Mouse (Mus musculus): Measurements from ENCODE around the gene Slc26a10.
"Not testable (repeated sequence)": the region's sequence is repeated elsewhere in the genome, so short reads cannot be mapped to it uniquely, and the experiment has no call there.

The Slc26a10 gene

GRCm38 (mm10) chr10:127198492-127198891 is 18.0 kb upstream of the Slc26a10 start:
- DNase-seq (ENCODE audit: extremely low spot score) = no peak

- DNase-seq (ENCODE audit: extremely low spot score) = no peak
These were observed 17.2 kb upstream of the Slc26a10 start for GRCm38 (mm10) chr10:127197505-127198110.

DNA sequence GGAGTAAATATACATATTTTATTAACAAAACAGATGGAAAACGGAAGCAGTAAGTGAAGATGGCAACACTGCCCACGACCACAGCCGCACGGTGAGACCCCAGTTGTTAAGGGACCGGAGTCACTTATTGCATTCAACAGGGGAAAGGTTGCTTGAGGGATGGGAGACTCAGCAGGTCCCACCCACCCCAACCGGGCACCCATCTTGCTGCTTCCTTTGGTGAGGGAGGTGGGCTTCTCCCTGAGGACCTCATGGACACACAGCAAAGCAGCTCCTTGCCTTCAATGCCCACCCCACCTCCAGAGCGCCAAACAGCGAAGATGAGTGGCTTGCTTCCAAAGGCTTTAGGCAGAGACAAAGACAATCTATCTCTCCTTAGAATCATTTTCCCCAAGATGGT is 16.7 kb upstream of the Slc26a10 start:
- no peak for DNase-seq (ENCODE audit: extremely low spot score)

- DNase-seq (ENCODE audit: extremely low spot score) = peak; percentile 73
These were observed 15.9 kb upstream of the Slc26a10 start for GRCm38 (mm10) chr10:127196392-127196791.

DNA sequence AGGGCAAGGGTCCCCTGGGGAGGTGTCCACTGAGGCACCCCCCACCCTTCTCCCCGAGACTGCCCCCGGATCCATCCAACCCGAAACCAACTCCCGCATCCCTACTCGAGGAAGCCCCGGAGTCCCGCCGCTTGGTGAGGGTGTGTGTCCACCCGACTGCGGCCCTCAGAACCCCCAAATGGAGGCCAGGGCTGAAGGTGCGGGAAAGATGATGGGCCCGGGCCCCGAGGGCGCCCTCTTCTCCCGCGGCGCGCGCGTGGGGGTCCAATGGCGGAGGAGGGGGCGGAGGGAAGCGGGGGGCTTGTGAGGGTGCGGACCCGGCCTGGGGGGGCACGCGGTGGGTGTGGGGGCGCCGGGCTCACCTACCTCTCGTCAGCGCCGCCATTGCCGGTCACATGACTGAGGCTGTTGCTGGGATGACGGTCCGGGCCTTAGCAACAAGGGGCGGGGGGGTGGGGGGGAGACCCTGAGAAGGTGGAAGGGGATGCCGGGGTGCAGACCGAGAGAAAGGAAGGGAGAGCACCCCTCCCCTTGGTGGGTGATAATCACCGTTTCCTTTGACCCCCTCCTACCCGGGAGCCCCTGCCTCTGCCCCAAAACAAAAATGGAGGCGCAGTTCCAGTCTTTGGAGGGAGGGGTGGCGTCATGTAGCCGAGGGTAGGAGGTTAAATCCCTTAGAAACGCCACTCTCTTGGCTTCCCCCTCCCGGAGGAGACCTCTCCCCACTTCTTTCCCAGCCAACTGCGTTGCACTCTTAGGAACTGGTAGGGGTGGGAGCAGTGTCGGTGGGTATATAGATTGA is 15.1 kb upstream of the Slc26a10 start, which contains the start of gene Dtx3:
Gene Dtx3, minus strand, starts transcription at position 401 of the 802 bp plus-strand sequence.
- peak; percentile 72 for DNase-seq (ENCODE audit: extremely low spot score)

- peak; percentile 65 for DNase-seq (ENCODE audit: extremely low spot score)
These were observed 14.2 kb upstream of the Slc26a10 start for GRCm38 (mm10) chr10:127194428-127195327.

- no peak for DNase-seq (ENCODE audit: extremely low spot score)
These were observed 12.6 kb upstream of the Slc26a10 start for GRCm38 (mm10) chr10:127193011-127193410.

- not testable (repeated sequence) for DNase-seq (ENCODE audit: extremely low spot score)
These were observed 11.5 kb upstream of the Slc26a10 start for GRCm38 (mm10) chr10:127192057-127192328.

GRCm38 (mm10) chr10:127191191-127192056 is 11.0 kb upstream of the Slc26a10 start:
- DNase-seq (ENCODE audit: extremely low spot score) = no peak

DNA sequence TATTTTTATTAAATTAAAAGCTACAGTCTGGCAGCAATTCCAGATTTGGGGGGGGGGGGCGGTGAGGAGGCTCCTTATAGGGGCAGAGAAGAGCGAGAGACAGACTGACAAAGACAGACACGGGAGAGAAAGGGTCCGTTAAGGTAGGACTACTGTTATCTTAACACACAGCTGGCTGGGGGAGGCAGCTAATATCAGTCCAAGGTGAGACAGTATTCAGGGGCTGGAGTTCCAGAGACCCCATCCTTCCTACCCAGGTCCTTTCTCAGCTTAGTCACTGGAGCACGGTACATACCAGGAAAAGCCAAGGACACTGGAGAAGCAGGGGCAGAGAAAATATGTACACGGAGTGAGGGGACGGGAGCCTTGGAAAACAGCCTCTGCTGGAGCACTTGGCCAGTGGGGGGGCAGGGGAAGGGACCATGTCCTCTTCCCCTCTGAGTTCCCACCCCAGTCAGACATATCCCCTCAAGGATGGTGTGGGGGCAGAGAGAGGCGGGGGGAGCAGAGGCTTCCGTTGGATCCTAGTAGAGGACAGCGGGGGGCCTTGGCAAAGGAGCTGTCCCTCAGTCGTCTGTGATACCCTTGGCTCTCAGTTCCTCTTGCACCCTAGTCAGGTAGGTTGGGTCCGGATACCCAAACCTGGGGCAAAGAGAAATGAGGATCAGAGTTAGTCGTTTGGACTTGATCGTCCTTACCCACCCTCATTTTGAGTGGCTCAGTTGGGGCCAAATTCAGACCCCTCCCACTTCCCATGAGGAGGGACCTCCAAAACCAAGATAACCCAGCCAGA is 10.1 kb upstream of the Slc26a10 start:
- no peak for DNase-seq (ENCODE audit: extremely low spot score)

DNA sequence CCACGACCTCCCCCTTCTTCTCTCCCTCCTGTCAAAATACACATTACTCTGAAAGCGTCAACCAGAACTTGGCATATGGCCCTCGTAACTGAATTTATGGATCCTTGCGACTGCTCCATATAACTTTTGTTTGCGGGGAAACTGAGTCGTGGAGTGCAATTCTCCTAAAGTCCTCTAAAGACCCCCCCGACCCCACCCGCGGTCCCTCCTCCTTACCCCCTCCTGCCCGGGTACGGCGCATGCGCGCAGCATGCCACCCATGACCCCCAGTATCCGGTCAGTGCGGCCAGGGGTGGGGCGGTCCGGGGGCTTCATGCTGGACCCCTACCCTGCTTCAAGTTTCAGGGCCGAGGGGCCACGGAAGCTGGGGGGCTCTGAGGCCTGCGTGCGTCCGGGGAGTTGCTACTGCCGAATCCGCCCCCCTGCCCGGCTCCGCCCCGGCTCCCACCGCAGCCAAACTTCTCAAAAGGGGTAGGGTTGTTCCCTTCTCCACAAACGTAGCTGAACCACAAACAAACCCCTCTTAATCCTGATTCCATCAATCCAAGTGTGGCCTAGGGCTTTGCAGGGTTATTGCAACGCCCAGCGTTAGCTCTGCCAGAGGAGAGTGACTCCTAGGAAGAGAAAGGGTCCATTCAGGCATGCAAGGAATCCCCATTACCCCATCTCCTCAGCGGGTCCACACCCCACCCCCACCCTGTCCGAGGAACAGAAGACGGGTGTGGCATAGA is 9.4 kb upstream of the Slc26a10 start, which contains the start of gene Arhgef25:
Gene Arhgef25, minus strand, starts transcription at position 433 of the 731 bp plus-strand sequence.
- peak; percentile 85 for DNase-seq (ENCODE audit: extremely low spot score)

DNA sequence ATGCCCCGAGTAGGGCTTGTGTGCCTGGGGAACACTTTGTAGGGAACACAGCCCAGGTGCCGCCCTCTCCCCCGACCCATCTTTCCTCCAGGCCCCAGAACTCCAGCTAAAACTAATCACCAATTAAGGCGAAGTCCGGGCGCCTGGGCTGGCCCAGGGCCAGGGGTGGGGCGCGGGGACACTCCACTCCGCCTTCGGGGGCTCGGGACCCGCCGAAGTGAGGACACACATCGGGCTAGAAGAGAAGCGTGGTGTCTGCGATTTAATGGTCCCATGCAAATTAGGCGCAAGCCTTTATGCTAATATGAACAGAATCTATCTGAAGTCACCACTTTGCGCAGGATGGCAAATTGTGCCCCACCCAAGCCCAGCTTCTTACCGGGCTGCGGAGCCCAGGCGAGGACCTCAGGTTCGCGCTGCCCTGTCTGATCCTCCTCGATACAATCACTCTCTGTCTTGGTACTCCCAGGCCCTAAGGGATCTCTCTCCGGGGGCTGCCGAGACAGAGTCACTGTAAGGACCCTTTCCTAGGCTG is 8.7 kb upstream of the Slc26a10 start:
- DNase-seq (ENCODE audit: extremely low spot score) = no peak

DNA sequence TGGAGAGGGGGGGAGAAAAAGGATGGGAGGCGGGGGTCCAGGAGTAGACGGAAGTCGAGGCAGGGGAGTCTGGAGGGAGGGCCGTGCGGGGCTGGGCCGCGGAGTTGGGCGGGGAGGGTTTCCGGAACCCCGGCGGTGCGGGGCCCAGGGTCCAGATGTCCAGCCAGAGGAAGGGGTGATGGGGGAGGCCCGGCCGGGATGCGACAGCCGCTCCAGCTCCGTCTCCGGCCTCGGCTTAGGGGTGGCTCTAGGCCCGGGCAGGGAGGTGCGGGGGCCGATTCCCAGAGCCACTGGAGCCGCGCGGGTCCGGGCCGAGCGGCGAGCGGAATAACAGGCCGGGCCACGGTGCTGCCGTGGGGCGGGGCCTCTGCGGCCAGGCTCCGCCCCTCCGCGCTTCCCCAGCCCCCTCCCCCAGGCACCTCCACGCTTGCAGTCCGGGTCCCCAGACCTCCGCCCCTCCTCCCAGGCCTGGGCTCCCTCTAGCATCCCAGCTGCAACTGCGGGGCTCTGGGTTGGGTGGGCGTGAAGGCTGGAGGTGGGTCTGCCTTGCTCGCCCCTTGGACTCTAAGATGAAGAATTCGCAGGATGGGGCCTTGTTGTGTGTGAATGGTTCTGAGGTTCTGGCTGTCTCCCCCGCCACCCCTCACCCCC is 8.1 kb upstream of the Slc26a10 start:
- DNase-seq (ENCODE audit: extremely low spot score) = peak; percentile 92

DNA sequence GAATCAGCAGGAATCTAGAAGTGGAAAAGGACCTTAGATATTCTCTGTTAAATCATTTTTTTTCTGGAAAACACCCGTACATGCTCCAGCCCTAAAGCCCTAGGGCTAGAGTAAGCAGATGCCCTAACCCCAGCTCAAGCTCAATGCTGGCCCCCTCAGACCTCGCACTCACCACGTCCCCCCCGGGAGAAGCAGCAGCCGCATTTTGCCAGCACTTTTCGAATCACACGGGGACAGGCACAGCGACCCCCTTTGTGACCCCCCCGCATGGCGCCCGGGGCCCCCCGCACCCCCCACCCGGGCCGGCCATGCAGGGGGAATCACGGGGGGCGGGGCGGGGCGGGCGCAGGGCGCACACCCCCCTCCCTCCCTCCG is 7.6 kb upstream of the Slc26a10 start:
- no peak for DNase-seq (ENCODE audit: extremely low spot score)

GRCm38 (mm10) chr10:127187371-127188078 is 7.1 kb upstream of the Slc26a10 start:
- no peak for DNase-seq (ENCODE audit: extremely low spot score)

DNA sequence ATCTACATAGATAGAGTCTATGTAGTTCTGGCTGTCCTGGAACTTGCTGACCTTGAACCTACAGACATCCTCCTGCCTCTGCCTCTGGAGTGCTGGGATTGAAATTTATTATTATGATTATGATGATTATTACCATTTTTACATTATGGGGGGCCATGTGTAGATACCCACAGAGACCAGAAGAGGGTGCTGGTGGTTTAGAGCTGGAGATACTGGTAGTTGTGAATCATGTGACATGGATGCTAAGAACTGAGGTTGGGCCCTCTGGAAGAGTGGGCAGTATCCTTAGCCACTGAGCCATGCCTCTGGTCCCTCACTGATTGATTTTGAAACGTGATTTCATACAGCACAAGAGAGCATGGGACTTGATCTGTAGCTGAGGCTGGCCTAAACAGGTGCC is 6.0 kb upstream of the Slc26a10 start:
- no peak for DNase-seq (ENCODE audit: extremely low spot score)

GRCm38 (mm10) chr10:127185506-127185905 is 5.1 kb upstream of the Slc26a10 start:
- no peak for DNase-seq (ENCODE audit: extremely low spot score)

DNA sequence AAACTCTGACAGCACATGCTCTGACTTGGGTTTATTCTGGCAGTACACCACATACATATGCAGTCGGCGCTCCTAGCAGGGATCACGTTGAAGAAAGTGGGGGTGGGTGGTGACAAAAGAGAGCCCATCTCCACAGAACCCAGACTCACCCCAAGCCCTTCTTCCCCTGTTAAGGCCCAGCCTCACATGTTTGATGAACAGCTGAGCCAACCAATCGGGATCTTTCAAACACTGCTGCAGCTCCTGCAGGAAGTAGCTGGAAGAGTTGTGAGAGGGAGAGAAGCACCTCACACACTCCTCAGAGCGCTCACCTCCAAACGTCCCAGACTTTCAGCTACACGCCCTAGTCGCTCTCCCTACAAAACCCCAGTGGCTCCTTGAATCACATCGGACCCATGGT is 4.7 kb upstream of the Slc26a10 start:
- no peak for DNase-seq (ENCODE audit: extremely low spot score)
